Mouse (Mus musculus): ENCODE results near the gene Fam124a.
"Not testable (repeated sequence)": the region's sequence is repeated elsewhere in the genome, so short reads cannot be mapped to it uniquely, and the experiment has no call there.

The Fam124a gene

DNA sequence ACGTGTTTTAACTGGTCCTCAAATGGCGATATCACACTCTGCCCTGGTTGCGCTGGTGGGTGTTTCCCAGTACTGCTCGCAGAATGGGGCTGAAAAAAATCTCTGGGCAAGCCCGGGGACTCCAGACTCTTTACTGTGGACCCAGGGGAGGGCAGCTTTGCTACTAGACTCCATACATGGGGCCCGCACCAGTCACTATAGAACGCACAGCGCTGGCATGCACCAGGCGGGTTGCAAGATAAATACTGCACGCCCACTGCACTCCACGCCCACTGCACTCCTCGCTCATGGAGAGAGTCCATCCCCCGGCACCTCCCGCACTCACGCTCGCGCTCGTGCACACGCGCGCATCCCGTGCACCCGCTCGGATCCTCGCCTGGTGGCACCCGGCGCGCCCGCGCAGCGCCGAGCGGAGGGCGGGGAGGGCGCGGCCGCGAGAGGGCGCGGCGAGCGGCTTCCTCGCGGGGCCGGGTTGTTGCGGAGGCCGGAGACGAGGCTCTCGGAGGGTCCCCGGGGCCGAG lies at the start of gene Fam124a:
Gene Fam124a (plus strand): TSS at position 429 of the 521 bp plus-strand sequence.
- ChIA-PET POLR2A (interaction anchor here in 2 of 4 experiments (0.6 to 1.2 kb wide), 2 partner anchors 206 to 261 kb away, joined by 4 to 8 read pairs; partner anchors contain the start of gene Ints6 (in 1 of the 2)), CTCF (interaction anchor here in 2 of 4 experiments (0.6 to 0.7 kb wide), 2 partner anchors 317 to 417 kb away, joined by 3 to 4 read pairs; no protein-coding TSS in a partner anchor)

DNA sequence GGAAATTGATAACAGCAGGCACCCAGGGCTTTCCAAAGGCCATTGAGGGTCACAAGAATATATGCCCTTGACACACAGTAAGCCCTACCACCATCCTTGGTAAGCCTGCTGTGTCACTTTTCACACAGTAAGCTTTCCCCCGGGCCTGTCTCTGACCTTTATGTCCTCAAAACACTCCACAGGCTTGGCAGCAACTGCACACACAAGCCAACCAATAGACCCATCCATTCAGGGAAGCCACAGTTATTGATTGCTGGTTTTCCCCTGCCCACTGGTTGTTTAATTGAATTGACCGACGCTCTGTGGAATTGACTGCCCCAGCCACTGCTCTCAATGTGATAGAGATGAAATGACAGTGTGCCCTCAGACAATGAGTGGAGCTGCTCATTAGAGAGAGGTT lies 49.3 kb upstream of the Fam124a start:
- POLR2A ChIA-PET = no interaction called here
- CTCF ChIA-PET = no interaction called here

DNA sequence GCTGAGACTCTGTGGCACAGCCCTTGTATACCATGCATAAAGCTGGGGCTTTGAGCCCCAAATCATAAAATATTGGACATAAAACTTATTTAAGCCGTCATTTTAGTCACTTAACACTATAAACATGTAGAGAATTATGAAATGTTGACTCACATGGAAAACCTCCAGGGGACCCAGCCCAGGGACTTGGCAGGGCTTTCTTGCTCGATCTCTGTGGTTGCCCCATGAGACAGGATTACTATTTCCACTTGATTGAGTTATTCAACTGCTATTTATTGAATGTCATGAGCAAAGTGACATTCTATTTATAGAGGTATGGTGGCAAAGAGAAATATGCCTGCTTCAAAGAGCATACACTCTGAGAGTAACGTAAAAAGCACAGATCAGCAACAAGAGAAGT lies 46.2 kb upstream of the Fam124a start:
- CTCF ChIA-PET = no interaction called here
- POLR2A ChIA-PET = no interaction called here

DNA sequence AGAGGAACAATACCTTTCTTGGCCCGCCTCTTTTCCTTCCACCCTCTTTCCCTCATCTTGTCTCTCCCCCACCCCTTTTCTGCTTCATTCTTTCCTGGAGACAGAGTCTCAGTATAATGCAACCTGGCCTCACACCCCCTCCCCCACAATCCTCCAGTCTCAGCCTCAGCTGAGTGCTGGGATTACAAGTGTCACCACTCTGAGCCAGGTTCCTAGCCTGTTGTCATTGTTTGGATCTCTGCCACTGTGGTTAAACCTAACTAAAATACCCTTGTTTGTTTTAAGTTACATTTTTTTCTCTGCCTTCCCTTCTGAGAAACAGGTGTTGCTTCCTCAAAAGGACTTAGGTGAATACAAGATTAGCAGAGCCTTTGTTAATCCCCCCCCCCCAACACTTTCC lies 42.7 kb upstream of the Fam124a start:
- ChIA-PET POLR2A (no interaction called here), CTCF (interaction anchor here in 1 of 4 experiments (1.8 kb wide), 1 partner anchor 21 kb away, joined by 6 read pairs; no protein-coding TSS in a partner anchor)

DNA sequence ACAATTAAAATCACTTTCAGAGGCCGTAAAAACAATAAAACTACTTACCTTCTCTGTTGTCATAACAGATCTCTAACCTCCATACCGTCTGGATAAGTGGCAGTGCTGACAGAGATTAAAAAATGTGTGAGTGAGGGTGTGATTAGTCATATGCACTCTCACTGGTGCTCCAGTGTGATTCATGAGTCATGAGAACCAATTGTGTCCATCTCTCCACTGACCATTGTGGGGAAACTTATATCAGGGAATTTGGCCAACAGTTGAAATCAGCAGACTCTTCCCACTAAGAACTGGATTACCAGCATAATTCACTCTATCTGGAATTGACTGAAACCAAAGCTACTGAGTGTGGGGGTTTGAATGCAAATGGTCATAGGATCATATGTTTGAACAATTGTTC lies 24.6 kb upstream of the Fam124a start:
- ChIA-PET POLR2A (no interaction called here), CTCF (no interaction called here)

DNA sequence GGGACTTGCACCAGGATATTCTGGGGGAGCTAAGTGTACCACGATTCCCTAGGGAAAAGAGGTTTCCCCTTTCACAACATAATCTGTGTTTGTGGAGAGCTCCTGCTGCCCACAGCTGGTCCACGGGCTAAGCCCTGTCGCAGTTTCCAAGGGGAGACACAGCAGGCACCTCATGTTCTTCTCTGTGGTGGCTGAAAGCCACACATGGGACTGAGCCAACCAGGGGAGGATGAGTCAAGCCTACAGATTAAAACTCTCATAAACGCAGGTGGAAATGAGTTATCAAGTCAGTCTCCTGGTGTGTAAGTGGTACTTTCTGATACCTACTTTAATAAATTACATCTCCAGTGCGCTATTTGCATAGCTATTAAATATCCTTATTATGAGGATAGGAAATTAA lies 19.4 kb upstream of the Fam124a start:
- ChIA-PET CTCF (no interaction called here), POLR2A (no interaction called here)

- ChIA-PET CTCF (interaction anchor here in 1 of 4 experiments (0.6 kb wide), 1 partner anchor 332 kb away, joined by 3 read pairs; no protein-coding TSS in a partner anchor), POLR2A (no interaction called here)
These were observed 18.5 kb upstream of the Fam124a start for GRCm38 (mm10) chr14:62536988-62537387.

DNA sequence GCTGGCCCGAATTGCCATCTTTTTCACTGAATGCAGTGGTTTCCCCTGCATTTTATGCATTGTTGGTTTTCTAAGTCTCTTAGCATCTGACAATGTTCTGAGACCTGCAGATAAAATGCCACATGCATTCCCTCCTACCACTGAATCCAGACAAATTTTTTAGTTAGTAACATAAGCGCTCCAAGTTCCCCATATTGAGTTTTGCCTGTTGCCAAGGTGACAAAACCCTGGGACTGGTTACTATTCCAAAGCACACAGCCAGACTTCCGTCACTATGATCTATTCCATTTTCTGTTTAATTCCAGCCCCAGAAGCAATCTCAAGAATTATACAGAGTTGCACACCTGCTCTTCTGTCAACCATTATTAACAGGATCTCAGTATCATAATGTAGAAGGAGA lies 15.7 kb upstream of the Fam124a start:
- POLR2A ChIA-PET = no interaction called here
- CTCF ChIA-PET = interaction anchor here in 1 of 4 experiments (0.5 kb wide), 1 partner anchor 8 kb away, joined by 9 read pairs; no protein-coding TSS in a partner anchor

DNA sequence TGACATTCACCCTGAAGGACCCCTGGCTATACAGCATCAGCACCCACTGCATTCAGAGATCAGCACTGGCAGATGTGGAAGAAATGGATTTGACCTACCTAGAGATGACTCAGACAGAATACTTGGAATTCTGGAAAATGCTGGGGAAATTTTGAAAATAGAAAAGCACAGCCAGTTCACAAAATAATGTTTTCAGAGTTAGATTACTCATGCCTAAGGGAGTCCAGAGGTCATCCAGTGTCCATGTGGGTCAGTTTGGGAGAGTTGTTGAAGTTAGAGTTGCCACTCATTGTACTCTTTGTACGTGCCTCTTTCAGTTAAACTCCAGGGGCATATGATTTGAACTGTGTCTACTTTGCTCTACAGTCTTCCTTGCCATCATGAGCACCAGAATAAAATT lies 13.8 kb upstream of the Fam124a start:
- ChIA-PET POLR2A (no interaction called here), CTCF (no interaction called here)

DNA sequence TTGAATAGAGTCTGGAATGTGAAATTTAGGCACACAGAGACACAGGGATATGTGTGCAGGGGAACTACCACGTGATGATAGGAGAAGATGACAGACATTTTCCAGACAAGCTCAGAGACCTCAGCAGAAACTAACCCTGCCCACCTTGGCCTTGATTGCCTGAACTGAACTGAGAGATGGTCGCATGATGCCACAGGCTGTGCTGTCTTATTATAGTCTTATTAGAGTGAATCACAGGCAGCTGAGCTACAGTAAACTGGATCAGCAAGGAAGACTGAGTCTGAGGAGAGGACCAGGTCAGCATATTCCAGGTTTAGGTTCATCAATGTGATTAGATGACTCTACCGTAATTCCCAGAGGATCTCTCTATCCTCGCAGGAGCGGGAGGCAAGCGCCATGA lies 9.2 kb upstream of the Fam124a start:
- ChIA-PET POLR2A (no interaction called here), CTCF (interaction anchor here in 1 of 4 experiments (0.5 kb wide), 1 partner anchor 38 kb away, joined by 4 read pairs; no protein-coding TSS in a partner anchor)

DNA sequence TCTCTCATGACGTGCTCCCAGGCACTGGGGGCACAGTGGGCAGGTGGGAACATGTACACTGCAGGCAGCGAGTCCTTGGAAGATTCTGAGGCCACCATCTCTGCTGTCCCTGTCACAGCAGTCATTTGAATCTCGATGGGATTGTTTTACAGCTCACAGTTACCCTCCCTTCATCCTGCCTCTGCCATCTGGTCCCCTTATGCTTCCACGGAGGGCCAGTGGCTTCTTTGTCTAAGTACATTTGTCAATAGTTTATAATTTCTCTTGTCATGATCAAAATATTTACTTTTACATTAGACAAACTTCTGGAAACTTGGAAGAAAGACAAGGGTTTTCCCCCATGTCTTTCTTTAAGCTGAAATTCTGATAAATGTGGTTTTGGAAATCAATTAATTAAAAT lies 8.8 kb upstream of the Fam124a start:
- CTCF ChIA-PET = interaction anchor here in 1 of 4 experiments (0.5 kb wide), 1 partner anchor 38 kb away, joined by 4 read pairs; no protein-coding TSS in a partner anchor
- POLR2A ChIA-PET = no interaction called here

GRCm38 (mm10) chr14:62550121-62550520 lies 5.4 kb upstream of the Fam124a start:
- CTCF ChIA-PET = no interaction called here
- POLR2A ChIA-PET = no interaction called here

GRCm38 (mm10) chr14:62552771-62553170 lies 2.8 kb upstream of the Fam124a start:
- ChIA-PET CTCF (interaction anchor here in 2 of 4 experiments (0.6 to 1.3 kb wide), 2 partner anchors 38 to 94 kb away, joined by 3 read pairs; no protein-coding TSS in a partner anchor), POLR2A (interaction anchor here in 1 of 4 experiments (1.4 kb wide), 1 partner anchor 208 kb away, joined by 5 read pairs; the partner anchor contains the start of gene Ints6)

DNA sequence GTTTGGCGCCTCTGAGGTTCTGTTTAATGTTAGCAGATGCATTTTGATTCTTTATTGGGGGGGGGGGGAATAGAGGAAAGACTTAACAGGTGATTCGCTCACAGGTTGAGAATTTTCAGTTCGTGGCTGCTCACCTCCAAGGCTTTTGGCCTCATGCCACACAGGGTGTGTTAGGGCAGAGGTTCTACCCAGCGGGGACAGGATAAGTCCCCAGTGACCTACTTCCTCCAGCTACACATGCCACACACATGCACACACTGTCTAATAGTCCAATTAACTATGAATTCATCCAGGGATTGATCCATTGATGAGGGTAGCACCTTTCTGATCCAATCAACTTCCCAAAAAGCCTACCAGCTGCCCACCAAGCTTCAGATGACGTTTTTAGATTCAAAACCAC lies 1.8 kb upstream of the Fam124a start:
- ChIA-PET POLR2A (no interaction called here), CTCF (no interaction called here)

DNA sequence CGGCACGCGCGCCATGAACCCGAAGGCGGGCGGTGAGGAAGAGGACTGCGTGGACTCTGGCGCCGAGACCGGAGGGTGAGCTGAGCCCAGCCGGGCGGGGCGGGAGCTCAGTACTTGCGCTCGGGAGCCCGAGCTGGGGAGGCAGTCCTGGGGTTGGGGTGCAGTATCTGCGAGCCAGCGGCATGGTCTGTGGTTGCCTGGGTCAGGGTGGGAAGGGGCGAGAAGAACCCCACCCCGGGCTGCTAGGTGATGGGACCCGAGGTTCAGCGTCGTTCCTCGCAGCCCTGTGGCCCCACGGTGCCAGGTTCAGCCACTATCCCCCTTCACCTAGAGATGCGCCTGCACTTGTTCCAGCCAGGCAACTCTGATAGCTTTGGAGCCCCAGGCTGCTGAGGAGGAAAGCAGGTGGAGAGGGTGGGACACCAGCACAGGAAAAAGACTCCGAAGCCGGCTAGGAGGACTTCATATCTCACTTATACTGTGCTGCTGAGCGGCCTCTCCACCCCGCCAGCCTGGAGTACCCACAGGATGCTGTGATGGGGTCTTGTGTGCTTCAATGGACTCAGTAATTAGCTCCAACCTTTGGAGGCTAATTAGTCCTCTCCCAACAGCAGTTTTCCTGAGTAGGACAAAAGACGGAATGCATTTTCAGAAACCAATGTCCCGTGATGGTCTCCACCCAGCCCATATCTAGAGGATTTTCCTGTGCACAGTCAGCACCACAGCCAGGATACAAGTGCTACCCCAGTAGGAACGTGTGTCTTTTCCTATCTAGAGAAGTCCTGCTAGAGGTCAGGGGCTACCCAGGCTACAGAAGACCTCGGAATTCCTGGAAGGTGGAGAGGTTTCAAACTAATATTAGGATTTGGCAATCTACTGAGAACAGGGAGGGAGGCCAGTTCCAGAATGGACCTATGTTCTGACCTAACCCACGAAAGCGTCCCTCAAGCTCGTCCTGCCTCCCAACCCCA lies 588 bp downstream of the Fam124a start:
- POLR2A ChIA-PET = interaction anchor here in 2 of 4 experiments (0.6 to 1.2 kb wide), 2 partner anchors 205 to 928 kb away, joined by 4 to 5 read pairs; partner anchors contain the start of gene Ints6 (in 1 of the 2)

GRCm38 (mm10) chr14:62557111-62557510 lies 1.6 kb downstream of the Fam124a start:
- POLR2A ChIA-PET = no interaction called here
- CTCF ChIA-PET = no interaction called here

More for the DNA sequence above, 588 bp downstream of the Fam124a start:
- CTCF ChIA-PET = interaction anchor here in 1 of 4 experiments (0.7 kb wide), 1 partner anchor 317 kb away, joined by 4 read pairs; no protein-coding TSS in a partner anchor

- ChIA-PET POLR2A (no interaction called here), CTCF (no interaction called here)
These were observed 6.6 kb downstream of the Fam124a start for GRCm38 (mm10) chr14:62561875-62562748.

GRCm38 (mm10) chr14:62563679-62564078 lies 8.1 kb downstream of the Fam124a start:
- ChIA-PET CTCF (no interaction called here), POLR2A (no interaction called here)

GRCm38 (mm10) chr14:62566821-62567220 lies 11.3 kb downstream of the Fam124a start, which contains the start of gene Gm4131:
Gm4131 (minus strand) TSS chr14:62566921.
- POLR2A ChIA-PET, CTCF ChIA-PET: not testable (repeated sequence)

Measured in embryonic stem cell, embryonic (primary cell).